Mouse (Mus musculus): Measurements from ENCODE around the gene Matn3. TPM values are rescaled to one million over a fixed set of nuclear protein-coding genes. Genes with fewer than 3 reads are reported as not detected.
A peak's percentile ranks its signal among the peaks of the same experiment; 100 is the strongest.
"Not testable (repeated sequence)": the region's sequence is repeated elsewhere in the genome, so short reads cannot be mapped to it uniquely, and the experiment has no call there.

Matn3 gene
- polyA plus RNA-seq, 1 experiment, result 0.04 TPM

GRCm38 (mm10) chr12:8922369-8923124, 25.2 kb upstream of the Matn3 start:
- peak in 1 of 2 experiments; percentile 33 for DNase-seq (ENCODE audit: low read depth in 1 of 2, low spot score in 2 of 2)

GRCm38 (mm10) chr12:8923125-8923410, 24.7 kb upstream of the Matn3 start:
- Histone ChIP-seq H3K27me3 (ENCODE audit: control insufficient read depth, insufficient read depth, low read length) (no peaks in the 10 kb centered on the region), H3K27ac (ENCODE audit: insufficient read depth, low read length) (peak overlapping the region; percentile 50), H3K4me3 (ENCODE audit: extremely low read depth, insufficient read depth, insufficient read length) (peak overlapping the region; percentile 87), H3K36me3 (ENCODE audit: control insufficient read depth, insufficient read depth, low read length) (no peaks in the 10 kb centered on the region; the same call in 1 of the 2 replicates), H3K4me1 (ENCODE audit: control insufficient read depth, insufficient read depth, insufficient read length) (no peaks in the 10 kb centered on the region; the same call in none of the 2 replicates)
- no peak for DNase-seq (ENCODE audit: low read depth in 1 of 2, low spot score in 2 of 2)
- WGBS, result 7% methylated on average over 5 of the region's 5 CpGs
- TF ChIP-seq POLR2A (IDR thresholded peaks at IDR 0.05; ENCODE audit: low read depth, low read length), result no peak
- TF ChIP-seq CTCF (IDR thresholded peaks at IDR 0.05; ENCODE audit: extremely low read depth, insufficient read depth, insufficient read length, insufficient replicate concordance), result no peak

More at GRCm38 (mm10) chr12:8922369-8923124, 25.2 kb upstream of the Matn3 start:
- Histone ChIP-seq H3K27me3 (ENCODE audit: control insufficient read depth, insufficient read depth, low read length) (no peaks in the 10 kb centered on the region), H3K36me3 (ENCODE audit: control insufficient read depth, insufficient read depth, low read length) (no peaks in the 10 kb centered on the region; the same call in 1 of the 2 replicates), H3K27ac (ENCODE audit: insufficient read depth, low read length) (peak overlapping the region; percentile 97), H3K4me3 (ENCODE audit: extremely low read depth, insufficient read depth, insufficient read length) (peak overlapping the region; percentile 87), H3K4me1 (ENCODE audit: control insufficient read depth, insufficient read depth, insufficient read length) (no peaks in the 10 kb centered on the region; the same call in 1 of the 2 replicates)
- TF ChIP-seq CTCF (IDR thresholded peaks at IDR 0.05; ENCODE audit: extremely low read depth, insufficient read depth, insufficient read length, insufficient replicate concordance), result no peak
- TF ChIP-seq POLR2A (IDR thresholded peaks at IDR 0.05; ENCODE audit: low read depth, low read length), result no peak
- WGBS, result under 1% methylated on average over 30 of the region's 30 CpGs

- TF ChIP-seq POLR2A (IDR thresholded peaks at IDR 0.05; ENCODE audit: low read depth, low read length) (no peak), CTCF (IDR thresholded peaks at IDR 0.05; ENCODE audit: extremely low read depth, insufficient read depth, insufficient read length, insufficient replicate concordance) (no peak)
- Histone ChIP-seq H3K4me3 (ENCODE audit: extremely low read depth, insufficient read depth, insufficient read length) (no peak overlapping the region; the same call in 1 of the 2 replicates), H3K36me3 (ENCODE audit: control insufficient read depth, insufficient read depth, low read length) (no peaks in the 10 kb centered on the region; the same call in 1 of the 2 replicates), H3K27ac (ENCODE audit: insufficient read depth, low read length) (no peak overlapping the region), H3K27me3 (ENCODE audit: control insufficient read depth, insufficient read depth, low read length) (no peaks in the 10 kb centered on the region), H3K4me1 (ENCODE audit: control insufficient read depth, insufficient read depth, insufficient read length) (no peaks in the 10 kb centered on the region; the same call in none of the 2 replicates)
- DNase-seq (ENCODE audit: low read depth in 1 of 2, low spot score in 2 of 2), result no peak
- 47% methylated on average over 2 of the region's 2 CpGs for WGBS
Observed at GRCm38 (mm10) chr12:8923603-8924002, 24.1 kb upstream of the Matn3 start.

GRCm38 (mm10) chr12:8927652-8928051, 20.1 kb upstream of the Matn3 start:
- no peaks in the 10 kb centered on the region for H3K27me3 ChIP-seq (ENCODE audit: control insufficient read depth, insufficient read depth, low read length)
- WGBS, result 49% methylated on average over 3 of the region's 3 CpGs
- H3K27ac ChIP-seq (ENCODE audit: insufficient read depth, low read length), result no peak overlapping the region
- TF ChIP-seq CTCF (IDR thresholded peaks at IDR 0.05; ENCODE audit: extremely low read depth, insufficient read depth, insufficient read length, insufficient replicate concordance), result no peak
- no peak for TF ChIP-seq POLR2A (IDR thresholded peaks at IDR 0.05; ENCODE audit: low read depth, low read length)
- no peak overlapping the region for H3K4me3 ChIP-seq (ENCODE audit: extremely low read depth, insufficient read depth, insufficient read length)
- H3K4me1 ChIP-seq (ENCODE audit: control insufficient read depth, insufficient read depth, insufficient read length), result no peaks in the 10 kb centered on the region; the same call in none of the 2 replicates
- peaks cover 4% of the 10 kb centered on the region; the same call in 1 of the 2 replicates for H3K36me3 ChIP-seq (ENCODE audit: control insufficient read depth, insufficient read depth, low read length)
- no peak for DNase-seq (ENCODE audit: low read depth in 1 of 2, low spot score in 2 of 2)

- Histone ChIP-seq H3K27ac (ENCODE audit: insufficient read depth, low read length) (no peak overlapping the region), H3K4me3 (ENCODE audit: extremely low read depth, insufficient read depth, insufficient read length) (no peak overlapping the region), H3K36me3 (ENCODE audit: control insufficient read depth, insufficient read depth, low read length) (peaks cover 5% of the 10 kb centered on the region; the same call in 1 of the 2 replicates), H3K27me3 (ENCODE audit: control insufficient read depth, insufficient read depth, low read length) (no peaks in the 10 kb centered on the region), H3K4me1 (ENCODE audit: control insufficient read depth, insufficient read depth, insufficient read length) (no peaks in the 10 kb centered on the region; the same call in none of the 2 replicates)
- DNase-seq (ENCODE audit: low read depth in 1 of 2, low spot score in 2 of 2), result no peak
- TF ChIP-seq CTCF (IDR thresholded peaks at IDR 0.05; ENCODE audit: extremely low read depth, insufficient read depth, insufficient read length, insufficient replicate concordance) (no peak), POLR2A (IDR thresholded peaks at IDR 0.05; ENCODE audit: low read depth, low read length) (no peak)
- WGBS, result 82% methylated on average over 4 of the region's 4 CpGs
Observed at GRCm38 (mm10) chr12:8928766-8929165, 19.0 kb upstream of the Matn3 start.

GRCm38 (mm10) chr12:8931083-8931482, 16.6 kb upstream of the Matn3 start:
- peaks cover 17% of the 10 kb centered on the region for H3K36me3 ChIP-seq (ENCODE audit: control insufficient read depth, insufficient read depth, low read length)
- TF ChIP-seq CTCF (IDR thresholded peaks at IDR 0.05; ENCODE audit: extremely low read depth, insufficient read depth, insufficient read length, insufficient replicate concordance) (no peak), POLR2A (IDR thresholded peaks at IDR 0.05; ENCODE audit: low read depth, low read length) (no peak)
- no peaks in the 10 kb centered on the region for H3K27me3 ChIP-seq (ENCODE audit: control insufficient read depth, insufficient read depth, low read length)
- DNase-seq (ENCODE audit: low read depth in 1 of 2, low spot score in 2 of 2), result no peak
- no peak overlapping the region for H3K4me3 ChIP-seq (ENCODE audit: extremely low read depth, insufficient read depth, insufficient read length)
- no peak overlapping the region for H3K27ac ChIP-seq (ENCODE audit: insufficient read depth, low read length)
- 82% methylated on average over 4 of the region's 4 CpGs for WGBS
- H3K4me1 ChIP-seq (ENCODE audit: control insufficient read depth, insufficient read depth, insufficient read length), result no peaks in the 10 kb centered on the region; the same call in 1 of the 2 replicates

GRCm38 (mm10) chr12:8935349-8935748, 12.4 kb upstream of the Matn3 start:
- 87% methylated on average over 5 of the region's 5 CpGs for WGBS
- Histone ChIP-seq H3K4me3 (ENCODE audit: extremely low read depth, insufficient read depth, insufficient read length) (no peak overlapping the region), H3K27ac (ENCODE audit: insufficient read depth, low read length) (no peak overlapping the region), H3K36me3 (ENCODE audit: control insufficient read depth, insufficient read depth, low read length) (peaks cover 33% of the 10 kb centered on the region), H3K4me1 (ENCODE audit: control insufficient read depth, insufficient read depth, insufficient read length) (no peaks in the 10 kb centered on the region; the same call in 1 of the 2 replicates), H3K27me3 (ENCODE audit: control insufficient read depth, insufficient read depth, low read length) (no peaks in the 10 kb centered on the region)
- TF ChIP-seq POLR2A (IDR thresholded peaks at IDR 0.05; ENCODE audit: low read depth, low read length), result no peak
- no peak for TF ChIP-seq CTCF (IDR thresholded peaks at IDR 0.05; ENCODE audit: extremely low read depth, insufficient read depth, insufficient read length, insufficient replicate concordance)
- DNase-seq (ENCODE audit: low read depth in 1 of 2, low spot score in 2 of 2), result no peak

GRCm38 (mm10) chr12:8936210-8936609, 11.5 kb upstream of the Matn3 start:
- H3K27me3 ChIP-seq (ENCODE audit: control insufficient read depth, insufficient read depth, low read length); DNase-seq (ENCODE audit: low read depth in 1 of 2, low spot score in 2 of 2); H3K4me3 ChIP-seq (ENCODE audit: extremely low read depth, insufficient read depth, insufficient read length); H3K27ac ChIP-seq (ENCODE audit: insufficient read depth, low read length); H3K4me1 ChIP-seq (ENCODE audit: control insufficient read depth, insufficient read depth, insufficient read length): not testable (repeated sequence)
- WGBS, result 81% methylated on average over 4 of the region's 4 CpGs
- peaks cover 33% of the 10 kb centered on the region for H3K36me3 ChIP-seq (ENCODE audit: control insufficient read depth, insufficient read depth, low read length)

All from spleen, adult 2 months (tissue).